Mouse (Mus musculus) megakaryocyte, embryonic 14.5 days (primary cell): ENCODE data around the gene Tnni3. TPM values are rescaled to one million over a fixed set of nuclear protein-coding genes. Genes with fewer than 3 reads are reported as not detected.
A peak's percentile ranks its signal among the peaks of the same experiment; 100 is the strongest.
"Not testable (repeated sequence)": the region's sequence is repeated elsewhere in the genome, so short reads cannot be mapped to it uniquely, and the experiment has no call there.

Experiments
- H3K27me3 ChIP-seq: replicated peaks from 2 replicates; pipeline ENCODE3; 2012; ENCODE audit warnings: inconsistent platforms
- H3K36me3 ChIP-seq: replicated peaks from 2 replicates; pipeline ENCODE3; 2012; ENCODE audit warnings: low read length, inconsistent platforms, mixed read lengths
- H3K4me1 ChIP-seq: 2 replicates; pipeline ENCODE4 v1.6.1; 2012; ENCODE audit warnings: inconsistent platforms
- H3K4me3 ChIP-seq: replicated peaks from 2 replicates; pipeline ENCODE3; 2012; ENCODE audit warnings: moderate library complexity, mild to moderate bottlenecking, inconsistent platforms
- H3K9me3 ChIP-seq: 2 replicates; pipeline ENCODE4 v1.6.1; 2012; ENCODE audit warnings: inconsistent platforms
- FLI1 ChIP-seq: IDR thresholded peaks from 2 replicates; pipeline ENCODE4 v1.6.1; 2012; ENCODE audit warnings: low read length, inconsistent platforms, mixed read lengths
- GATA1 ChIP-seq: IDR thresholded peaks from 3 replicates; pipeline ENCODE4 v1.6.1; 2012; ENCODE audit warnings: mixed read lengths, low read length, inconsistent platforms, borderline replicate concordance
- polyA plus RNA-seq: library from polyadenylated mRNA; stranded (reverse); fragments of >175 nt; gene quantifications from 2 replicates; pipeline ENCODE4 v1.2.3, GENCODE M21; 2012; ENCODE audit warnings: low replicate concordance; ENCODE audit not compliant: insufficient read depth

Gene Tnni3
- polyA plus RNA-seq, 1 experiment, result 3.9 TPM

- Histone ChIP-seq H3K36me3 (no peaks in the 10 kb centered on the region), H3K4me1 (peaks cover 3% of the 10 kb centered on the region; the same call in 1 of the 2 replicates), H3K27me3 (peaks cover 50% of the 10 kb centered on the region), H3K4me3 (no peak overlapping the region), H3K9me3 (no peaks in the 10 kb centered on the region)
- TF ChIP-seq FLI1 (no peak), GATA1 (no peak)
Observed at GRCm38 (mm10) chr7:4539019-4539418, 15.0 kb upstream of the Tnni3 start.

- Histone ChIP-seq H3K36me3 (no peaks in the 10 kb centered on the region), H3K4me3 (no peak overlapping the region), H3K4me1 (peaks cover 6% of the 10 kb centered on the region), H3K9me3 (no peaks in the 10 kb centered on the region), H3K27me3 (peaks cover 49% of the 10 kb centered on the region)
- no peak for TF ChIP-seq GATA1
Observed at GRCm38 (mm10) chr7:4537181-4537580, 13.2 kb upstream of the Tnni3 start.

GRCm38 (mm10) chr7:4536369-4536768 lies 12.3 kb upstream of the Tnni3 start:
- peaks cover 12% of the 10 kb centered on the region for H3K4me1 ChIP-seq
- peaks cover 56% of the 10 kb centered on the region for H3K27me3 ChIP-seq
- no peaks in the 10 kb centered on the region for H3K36me3 ChIP-seq
- H3K4me3 ChIP-seq, result no peak overlapping the region
- TF ChIP-seq GATA1 (no peak), FLI1 (no peak)
- H3K9me3 ChIP-seq, result no peaks in the 10 kb centered on the region

- TF ChIP-seq FLI1, result no peak
- no peak for TF ChIP-seq GATA1
- Histone ChIP-seq H3K4me1 (peaks cover 18% of the 10 kb centered on the region), H3K27me3 (peaks cover 38% of the 10 kb centered on the region), H3K4me3 (peak within 1 kb of the TSS; percentile 79), H3K36me3 (no peaks in the 10 kb centered on the region), H3K9me3 (no peaks in the 10 kb centered on the region)
Observed at GRCm38 (mm10) chr7:4532005-4532729, 8.1 kb upstream of the Tnni3 start, which contains the start of gene Dnaaf3. Dnaaf3 (minus strand) TSS chr7:4532453.

GRCm38 (mm10) chr7:4530166-4530565 lies 6.1 kb upstream of the Tnni3 start:
- not testable (repeated sequence) for H3K4me3 ChIP-seq, H3K9me3 ChIP-seq, H3K36me3 ChIP-seq
- H3K4me1 ChIP-seq, result peaks cover 35% of the 10 kb centered on the region
- H3K27me3 ChIP-seq, result peaks cover 35% of the 10 kb centered on the region

GRCm38 (mm10) chr7:4527302-4527689 lies 3.3 kb upstream of the Tnni3 start:
- no peaks in the 10 kb centered on the region for H3K9me3 ChIP-seq
- peaks cover 20% of the 10 kb centered on the region for H3K27me3 ChIP-seq
- no peak for TF ChIP-seq FLI1
- no peak for TF ChIP-seq GATA1
- H3K4me1 ChIP-seq, result peaks cover 49% of the 10 kb centered on the region
- peak overlapping the region; percentile 88 for H3K4me3 ChIP-seq
- H3K36me3 ChIP-seq, result no peaks in the 10 kb centered on the region

GRCm38 (mm10) chr7:4526341-4527301 lies 2.6 kb upstream of the Tnni3 start:
- Histone ChIP-seq H3K36me3 (no peaks in the 10 kb centered on the region), H3K4me1 (peaks cover 49% of the 10 kb centered on the region), H3K4me3 (peak overlapping the region; percentile 88), H3K27me3 (peaks cover 17% of the 10 kb centered on the region), H3K9me3 (no peaks in the 10 kb centered on the region)
- TF ChIP-seq FLI1 (no peak), GATA1 (no peak)

- H3K4me1 ChIP-seq, result peaks cover 70% of the 10 kb centered on the region
- no peak overlapping the region for H3K4me3 ChIP-seq
- peaks cover 16% of the 10 kb centered on the region for H3K27me3 ChIP-seq
- H3K36me3 ChIP-seq, result no peaks in the 10 kb centered on the region
- no peaks in the 10 kb centered on the region for H3K9me3 ChIP-seq
- TF ChIP-seq FLI1 (no peak), GATA1 (no peak)
Observed at GRCm38 (mm10) chr7:4523205-4524130, 561 bp downstream of the Tnni3 start.

- H3K27me3 ChIP-seq, result peaks cover 12% of the 10 kb centered on the region
- no peaks in the 10 kb centered on the region for H3K36me3 ChIP-seq
- H3K4me3 ChIP-seq, result no peak overlapping the region
- H3K4me1 ChIP-seq, result peaks cover 69% of the 10 kb centered on the region
- no peaks in the 10 kb centered on the region for H3K9me3 ChIP-seq
- no peak for TF ChIP-seq GATA1
- TF ChIP-seq FLI1, result no peak
Observed at GRCm38 (mm10) chr7:4522292-4522691, 1.7 kb downstream of the Tnni3 start.
